ENCODE assay signal across 15 mouse cellular contexts in genomic region chr12:102599801-102600200, GRCm38 (mm10). TPM values are rescaled to one million over a fixed set of nuclear protein-coding genes. Genes with fewer than 3 reads are reported as not detected.
DNase-seq lines count a peak whose midpoint lies in the region; ATAC-seq and TF ChIP-seq lines count a peak whose summit lies in the region.
"Had no signal": no experiment of that assay in that cellular context is flagged by ENCODE, and none has a peak within 500 bp of the region (broad histone marks: within the 10 kb centered on the region; RNA-seq: fewer than 3 reads in every experiment).

No protein-coding gene starts in this region.

- 42% methylated on average over 7 of the region's 7 CpGs for WGBS in cerebellum, adult 2 months
- WGBS in liver, postnatal 0 days (ENCODE audit: insufficient replicate concordance): 76% methylated on average over 7 of the region's 7 CpGs
- WGBS in liver, embryonic 11.5 days: 94% methylated on average over 7 of the region's 7 CpGs
- 85% methylated on average over 7 of the region's 7 CpGs for WGBS in limb, embryonic 10.5 days

- H3K4me1 ChIP-seq in cerebellum, adult 2 months (ENCODE audit: control insufficient read depth, insufficient read depth, low read length): peaks cover 67% of the 10 kb centered on the region
- H3K4me1 ChIP-seq in liver, postnatal 0 days (ENCODE audit: insufficient read depth): peaks cover 6% of the 10 kb centered on the region; the same call in 1 of the 2 replicates
- H3K4me1 ChIP-seq in liver, embryonic 11.5 days (replicated peaks; ENCODE audit: control insufficient read depth, insufficient read depth, low read length): no peaks in the 10 kb centered on the region; the same call in 1 of the 2 replicates
- peaks cover 48% of the 10 kb centered on the region for H3K4me1 ChIP-seq in limb, embryonic 10.5 days

- no peak overlapping the region for H3K9ac ChIP-seq in liver, postnatal 0 days (replicated peaks)
- H3K9ac ChIP-seq in liver, embryonic 11.5 days (ENCODE audit: low read depth, low read length): no peak overlapping the region

- H3K4me3 ChIP-seq in cerebellum, adult 2 months (replicated peaks; ENCODE audit: insufficient read depth, low read depth, low read length): no peak overlapping the region
- no peak overlapping the region for H3K4me3 ChIP-seq in liver, postnatal 0 days (ENCODE audit: low read depth, low read length)
- no peak overlapping the region for H3K4me3 ChIP-seq in liver, embryonic 11.5 days (ENCODE audit: low read depth, low read length)
- H3K4me3 ChIP-seq in limb, embryonic 10.5 days: no peak overlapping the region

- TF ChIP-seq POLR2A in cerebellum, adult 2 months (IDR thresholded peaks at IDR 0.05; ENCODE audit: borderline replicate concordance, insufficient read depth, low read length): no peak

- DNase-seq in cerebellum, adult 2 months: peak; percentile 53 to 60
- DNase-seq in cerebellum, adult 11 months: no peak
- peak; percentile 77 for DNase-seq in liver, postnatal 0 days
- no peak for DNase-seq in liver, embryonic 11.5 days (ENCODE audit: low spot score)
- DNase-seq in kidney, adult 11 months: peak; percentile 50
- no peak for DNase-seq in limb, embryonic 10.5 days (ENCODE audit: low spot score)
- no peak for DNase-seq in urinary bladder, adult 2 months (ENCODE audit: low spot score)
- DNase-seq in gastrocnemius, postnatal 25 days: no peak
- DNase-seq: adrenal gland, adult 8-10 months; gastrocnemius, postnatal 10 days; midbrain, embryonic 14.5 days; thymus, postnatal 25 days had no signal

- peaks cover 10% of the 10 kb centered on the region for H3K36me3 ChIP-seq in liver, postnatal 0 days (replicated peaks; ENCODE audit: insufficient read depth, low read length)
- H3K36me3 ChIP-seq in liver, embryonic 11.5 days (ENCODE audit: control insufficient read depth, insufficient read depth, low read length): no peaks in the 10 kb centered on the region
- peaks cover 6% of the 10 kb centered on the region; the same call in 1 of the 2 replicates for H3K36me3 ChIP-seq in limb, embryonic 10.5 days

- peak overlapping the region; percentile 25 for H3K27ac ChIP-seq in cerebellum, adult 2 months (ENCODE audit: insufficient read depth, low read length)
- H3K27ac ChIP-seq in liver, postnatal 0 days (ENCODE audit: low read depth): no peak overlapping the region
- H3K27ac ChIP-seq in liver, embryonic 11.5 days (ENCODE audit: low read depth, low read length): no peak overlapping the region
- H3K27ac ChIP-seq in limb, embryonic 10.5 days: peak overlapping the region; percentile 66; the same call in 1 of the 2 replicates

- no peak overlapping the region for H3K4me2 ChIP-seq in liver, postnatal 0 days (ENCODE audit: low read depth, low read length)
- H3K4me2 ChIP-seq in liver, embryonic 11.5 days: no peak overlapping the region

- TF ChIP-seq CTCF in cerebellum, adult 2 months (IDR thresholded peaks at IDR 0.05; ENCODE audit: borderline replicate concordance, insufficient read depth, low read depth, low read length): no peak
- TF ChIP-seq CTCF in liver, postnatal 0 days (IDR thresholded peaks at IDR 0.05; ENCODE audit: low read depth): no peak

- no peaks in the 10 kb centered on the region for H3K27me3 ChIP-seq in cerebellum, adult 2 months (ENCODE audit: control insufficient read depth, insufficient read depth, low read length)
- no peaks in the 10 kb centered on the region for H3K27me3 ChIP-seq in liver, postnatal 0 days (ENCODE audit: insufficient read depth, low read length)
- H3K27me3 ChIP-seq in liver, embryonic 11.5 days (replicated peaks; ENCODE audit: control insufficient read depth, insufficient read depth, low read length): no peaks in the 10 kb centered on the region
- H3K27me3 ChIP-seq in limb, embryonic 10.5 days (ENCODE audit: low read depth, poor library complexity, severe bottlenecking): no peaks in the 10 kb centered on the region

- no peak for TF ChIP-seq EP300 in liver, postnatal 0 days (IDR thresholded peaks at IDR 0.05; ENCODE audit: low read depth)

- peaks cover 5% of the 10 kb centered on the region for H3K9me3 ChIP-seq in liver, postnatal 0 days (ENCODE audit: low read length)
- H3K9me3 ChIP-seq in liver, embryonic 11.5 days (ENCODE audit: control insufficient read depth, low read length): no peaks in the 10 kb centered on the region
- H3K9me3 ChIP-seq in limb, embryonic 10.5 days (replicated peaks): no peaks in the 10 kb centered on the region; the same call in 1 of the 2 replicates

- ATAC-seq in liver, postnatal 0 days: peak; percentile 71
- ATAC-seq in liver, embryonic 11.5 days (replicated peaks; ENCODE audit: low FRiP score): no peak

RNA-seq across cellular contexts. Expression of gene Chga, which starts 45.0 kb away (rescaled TPM):
- 187 and 216 TPM in 2 replicates for polyA plus RNA-seq in cerebellum, adult 2 months (2012; rRNA removed)
- 0.45 and 0.83 TPM in 2 replicates for polyA plus RNA-seq in liver, postnatal 0 days (2015; fragmentation: Nextera tagmentation; extraction: Ambion mirVana)
- polyA plus RNA-seq in liver, embryonic 11.5 days (2014; fragmentation: Nextera tagmentation; extraction: Ambion mirVana): 0.88 and 1.5 TPM in 2 replicates
- 0.15 and 0.23 TPM in 2 replicates for polyA plus RNA-seq in limb, embryonic 10.5 days (2016; fragmentation: Nextera tagmentation; extraction: Ambion mirVana)
- 0.19 and 0.35 TPM in 2 replicates for polyA plus RNA-seq in urinary bladder, adult 2 months (2012; rRNA removed)
- not detected for total RNA-seq in gastrocnemius, postnatal 25 days (2021)
- total RNA-seq: common myeloid progenitor, adult 5-6 weeks; MEL had no signal
- polyA plus RNA-seq: heart, postnatal 0 days had no signal

Comparison
In these comparisons a context has a peak if more than half of its experiments do, and no peak if none do; other contexts are left out.
1. DNase-seq: peak in cerebellum, adult 2 months (2 of 2), liver, postnatal 0 days (single experiment) and kidney, adult 11 months (single experiment); none in cerebellum, adult 11 months (single experiment), liver, embryonic 11.5 days (single experiment), limb, embryonic 10.5 days (single experiment), urinary bladder, adult 2 months (single experiment) and gastrocnemius, postnatal 25 days (single experiment).
2. H3K27ac ChIP-seq: peak in cerebellum, adult 2 months (single experiment) and limb, embryonic 10.5 days (single experiment); none in liver, postnatal 0 days (single experiment) and liver, embryonic 11.5 days (single experiment).
3. RNA of gene Chga, which starts 45.0 kb away (polyA plus RNA-seq): 187 to 216 TPM in cerebellum, adult 2 months; 0.88 to 1.5 TPM in liver, embryonic 11.5 days, 0.45 to 0.83 TPM in liver, postnatal 0 days, 0.19 to 0.35 TPM in urinary bladder, adult 2 months and 0.15 to 0.23 TPM in limb, embryonic 10.5 days; every median in the first group is over 10 times any median in the second.